Mouse (Mus musculus) neural tube, embryonic 10.5 days (tissue): ENCODE data around the gene Rnf10.

Source experiments
- DNase-seq: peaks from one replicate; pipeline ENCODE4 v3.0.0-alpha.2; 2017; ENCODE audit warnings: low spot score; ENCODE audit errors: extremely low spot score

Rnf10 gene

GRCm38 (mm10) chr5:115237803-115238728 lies 34.6 kb downstream of the Rnf10 start:
- DNase-seq: peak; percentile 89

- DNase-seq: peak; percentile 95
Measured at GRCm38 (mm10) chr5:115235786-115236263, 36.9 kb downstream of the Rnf10 start, which contains the start of gene Pop5. Gene Pop5 (plus strand): TSS chr5:115235836.

DNA sequence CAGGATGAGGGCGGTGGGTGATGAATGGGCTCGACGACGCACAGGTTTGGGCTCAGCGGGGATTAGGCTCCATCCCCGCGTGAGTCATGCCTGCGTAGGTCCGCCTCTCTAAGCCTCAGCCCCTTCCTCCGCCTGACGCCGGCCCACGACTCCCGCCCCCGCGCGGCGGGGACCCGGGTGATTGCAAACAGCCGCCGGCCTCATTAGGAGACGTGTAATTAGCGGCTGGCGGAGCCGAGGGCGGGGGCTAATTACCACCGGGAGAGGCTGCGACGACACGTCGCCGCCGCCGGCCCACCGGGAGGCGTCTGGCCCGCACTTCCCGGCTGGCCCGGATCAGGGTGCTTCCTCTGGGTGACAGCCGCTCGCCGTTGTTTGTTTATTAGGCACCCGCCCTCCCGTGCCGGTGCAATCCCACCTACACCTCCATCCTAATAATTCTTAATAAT lies 37.4 kb downstream of the Rnf10 start:
- DNase-seq: no peak

- no peak for DNase-seq
Measured at GRCm38 (mm10) chr5:115234519-115234918, 38.2 kb downstream of the Rnf10 start.

GRCm38 (mm10) chr5:115233031-115233780 lies 39.5 kb downstream of the Rnf10 start:
- DNase-seq: no peak

DNA sequence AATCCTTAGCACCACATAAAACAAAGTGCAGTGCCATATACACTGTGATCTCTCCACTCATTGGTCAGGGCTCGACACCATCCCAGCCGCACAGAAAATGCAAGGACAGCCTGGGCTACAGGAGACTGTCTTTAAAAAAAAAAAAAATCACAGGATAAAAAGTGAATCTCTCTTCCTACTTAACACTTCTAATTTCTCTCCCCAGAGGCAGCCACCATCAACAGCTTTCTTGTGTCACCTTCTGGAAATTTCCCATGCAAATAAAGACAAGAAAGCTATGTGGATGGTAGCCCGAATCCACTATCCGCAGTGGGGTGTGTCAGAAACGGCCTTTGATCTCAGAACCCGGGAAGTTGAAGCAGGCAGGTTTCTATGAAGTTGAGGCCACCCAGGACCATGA lies 40.2 kb downstream of the Rnf10 start:
- no peak for DNase-seq

DNA sequence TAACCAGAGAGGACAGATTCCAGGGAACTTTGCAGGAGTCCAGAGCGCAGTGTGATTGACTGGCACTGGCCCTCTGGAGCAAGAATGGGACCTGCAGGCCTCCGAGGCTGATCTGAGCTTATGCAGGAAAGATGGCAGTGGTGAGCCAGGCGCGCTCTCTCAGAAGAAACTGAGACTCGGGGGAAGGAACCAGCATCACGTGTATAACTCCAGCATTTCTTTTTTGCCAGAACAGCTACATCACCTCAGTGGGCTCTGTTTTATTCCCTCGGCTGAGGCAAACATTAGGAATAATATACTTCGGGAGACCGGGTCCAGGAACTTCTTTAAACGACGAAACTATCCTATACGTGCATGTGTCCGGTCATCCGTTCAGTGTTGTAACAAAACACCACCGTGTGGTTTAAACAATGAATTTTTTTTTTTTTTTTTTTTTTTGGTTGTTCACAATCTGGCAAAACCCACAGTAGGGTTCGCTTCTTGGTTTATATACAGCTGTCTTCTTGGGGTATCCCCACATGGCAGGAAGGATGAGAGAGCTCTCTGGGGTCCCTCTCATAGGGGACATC lies 41.1 kb downstream of the Rnf10 start:
- DNase-seq: no peak

DNA sequence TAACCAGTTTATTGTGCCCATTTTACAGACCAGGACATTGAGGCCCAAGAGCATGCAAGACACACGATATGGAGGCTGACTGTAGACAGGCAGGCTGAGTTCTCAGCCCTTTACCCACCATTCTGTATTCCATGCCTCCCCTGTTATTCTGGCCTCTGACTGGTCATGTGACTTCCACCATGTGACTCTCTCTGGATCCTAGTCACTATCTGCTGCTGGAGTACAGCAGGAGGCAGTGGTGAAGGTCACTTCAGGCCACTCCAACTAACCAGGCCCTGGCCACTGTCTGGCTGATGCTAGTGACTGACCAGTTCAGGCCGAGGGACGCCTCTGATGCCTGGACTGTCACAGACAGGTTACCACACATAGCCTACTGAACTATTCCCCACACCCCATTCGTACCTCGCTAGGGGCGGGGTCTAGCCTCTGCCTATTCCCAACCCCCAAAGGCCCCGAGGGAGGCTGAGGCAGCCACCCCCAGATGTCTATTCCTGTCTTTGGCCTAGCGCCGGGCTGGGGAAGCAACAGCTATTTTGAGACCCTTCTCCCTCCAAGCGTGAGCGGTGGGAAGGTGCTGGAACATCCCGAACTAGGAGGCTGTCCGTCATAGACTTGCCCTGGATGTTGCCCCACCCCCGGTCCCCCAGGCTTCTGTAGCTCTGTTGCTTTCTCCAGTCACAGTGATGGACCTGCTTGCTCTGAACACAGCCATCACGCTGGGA lies 41.7 kb downstream of the Rnf10 start:
- DNase-seq: no peak

DNA sequence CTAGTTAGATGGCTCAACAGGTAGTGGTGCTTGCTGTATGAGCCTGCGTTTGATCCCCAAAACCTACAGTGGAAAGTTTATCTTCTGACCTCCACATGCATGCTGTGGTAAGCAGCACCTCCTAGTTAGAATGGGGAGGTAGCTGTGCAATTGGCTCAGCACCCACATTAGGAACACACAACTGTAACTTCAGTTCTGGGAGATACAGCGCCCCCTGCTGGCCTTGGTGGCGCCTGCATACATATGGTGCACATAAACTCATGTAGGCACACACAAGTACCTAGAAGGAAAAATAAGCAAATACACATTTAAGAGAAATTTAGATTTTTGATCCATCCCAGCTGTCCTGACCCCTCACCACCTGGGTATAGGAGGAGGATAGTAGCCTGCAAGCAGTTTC lies 50.2 kb downstream of the Rnf10 start:
- no peak for DNase-seq

DNA sequence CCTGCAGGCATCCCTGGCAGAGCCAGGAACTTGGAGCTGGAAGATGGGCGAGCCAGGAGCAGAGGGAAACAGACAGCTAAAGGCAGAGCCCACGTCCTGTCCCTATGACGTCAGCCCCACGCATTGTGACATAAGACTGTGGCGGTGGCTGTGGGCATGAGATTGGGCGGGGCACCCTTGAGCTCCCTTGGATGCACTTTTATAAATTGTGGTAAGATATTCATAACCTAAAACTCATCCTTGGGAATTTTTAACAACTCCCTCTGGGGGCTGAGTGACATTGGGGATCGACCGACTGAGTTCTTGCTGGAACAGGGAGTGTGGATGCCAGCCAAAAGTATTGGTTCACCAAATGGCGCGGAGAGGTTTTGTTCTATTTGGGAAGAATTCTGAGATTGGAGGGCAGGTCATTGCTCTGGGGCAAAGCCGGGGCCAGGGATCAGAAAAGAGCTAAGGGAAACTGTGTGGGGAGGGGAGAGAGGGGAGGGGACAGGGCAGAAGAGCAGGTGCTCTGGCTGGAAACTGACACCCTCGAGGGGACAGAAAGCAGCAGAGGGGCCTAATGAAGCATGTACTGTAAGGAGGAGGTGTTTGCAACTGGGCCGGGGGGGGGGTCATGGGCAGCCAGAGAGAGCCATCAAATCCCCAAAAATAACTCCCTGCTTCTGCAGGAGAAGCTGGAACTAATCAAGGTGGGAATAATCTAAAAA lies 51.6 kb downstream of the Rnf10 start:
- DNase-seq: no peak

- no peak for DNase-seq
Measured at GRCm38 (mm10) chr5:115217998-115218397, 54.7 kb downstream of the Rnf10 start.

DNA sequence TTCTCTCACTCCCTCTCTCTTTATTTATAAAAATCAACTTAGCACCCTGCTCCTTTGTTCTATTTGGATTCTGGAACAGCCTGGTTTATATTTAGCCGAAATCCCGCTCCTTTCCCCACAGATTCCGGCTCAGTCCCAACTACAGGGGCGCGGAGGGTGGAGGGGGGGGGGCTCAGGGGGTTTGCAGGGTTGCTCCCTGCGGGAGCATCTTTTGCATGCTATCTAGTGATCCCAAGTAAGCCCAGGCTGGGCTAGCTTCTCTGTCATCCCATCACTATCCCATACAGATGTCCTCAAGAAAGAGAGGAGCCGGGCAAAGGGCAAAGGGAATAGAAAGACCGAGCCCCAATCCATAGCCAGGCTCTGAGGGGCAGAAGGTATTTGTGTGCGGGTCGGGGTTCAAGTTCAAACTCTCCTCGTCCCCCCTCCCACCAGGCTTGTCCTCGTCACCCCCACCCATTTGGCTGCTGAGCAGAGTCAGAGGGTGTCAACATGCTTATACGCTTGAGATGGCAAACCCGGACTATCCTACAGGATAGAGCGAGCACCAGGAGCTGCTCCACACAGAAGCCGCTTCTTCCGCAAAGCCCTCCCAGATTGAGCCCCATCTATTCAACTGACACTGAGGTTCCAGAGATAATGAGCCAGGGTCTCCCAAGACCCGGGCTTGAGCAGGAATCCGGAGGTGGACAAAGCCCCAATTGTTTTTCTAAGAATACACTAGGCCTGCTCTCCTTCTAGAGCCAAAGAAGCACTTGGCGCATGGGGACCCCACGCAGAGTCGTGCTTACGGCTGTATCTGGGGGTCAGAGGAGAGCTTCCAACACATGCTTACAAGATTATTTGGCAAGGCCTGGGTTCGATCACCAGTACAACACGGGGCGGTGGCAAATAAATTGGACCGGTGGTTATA lies 57.2 kb downstream of the Rnf10 start:
- peak; percentile 43 for DNase-seq

- peak; percentile 67 for DNase-seq
Measured at GRCm38 (mm10) chr5:115214864-115215263, 57.8 kb downstream of the Rnf10 start.

DNA sequence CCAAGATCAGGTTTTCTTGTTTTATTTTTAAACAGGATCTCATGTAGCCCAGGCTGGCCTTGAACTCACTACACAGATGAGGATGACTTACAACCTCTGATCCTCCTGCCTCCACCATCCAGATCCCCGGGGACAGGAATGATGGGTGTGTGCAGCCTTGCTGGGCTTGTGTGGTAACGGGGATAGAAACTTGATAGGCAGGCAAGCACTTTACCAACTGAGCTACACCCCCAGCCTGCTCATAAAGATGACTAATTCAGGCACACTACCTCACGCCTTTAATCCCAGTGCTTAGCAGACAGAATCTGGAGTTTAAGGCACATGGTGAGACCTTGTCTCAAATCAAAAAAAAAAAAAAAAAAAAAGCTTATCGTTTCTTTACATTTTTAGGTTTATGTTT lies 59.8 kb downstream of the Rnf10 start:
- no peak for DNase-seq

GRCm38 (mm10) chr5:115212451-115212850 lies 60.2 kb downstream of the Rnf10 start:
- no peak for DNase-seq

DNA sequence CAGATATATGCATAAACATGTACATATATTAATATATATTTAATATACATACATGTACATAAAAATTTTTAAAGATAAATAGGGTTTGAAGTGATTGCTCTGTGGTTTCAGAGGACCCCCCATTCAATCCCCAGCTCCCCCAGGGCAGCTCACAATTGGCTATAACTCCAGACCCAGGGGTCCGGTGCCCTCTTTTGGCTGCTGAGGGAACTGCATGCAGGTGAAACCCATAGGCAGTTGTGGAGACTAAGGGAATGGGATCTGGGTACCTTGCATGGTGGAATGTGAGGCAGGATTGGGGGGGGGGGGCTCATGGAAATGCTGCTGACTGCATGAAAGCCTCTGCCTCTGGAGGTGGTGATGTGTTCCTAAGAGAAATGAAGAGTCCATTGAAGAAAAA lies 62.3 kb downstream of the Rnf10 start:
- DNase-seq: peak; percentile 51

DNA sequence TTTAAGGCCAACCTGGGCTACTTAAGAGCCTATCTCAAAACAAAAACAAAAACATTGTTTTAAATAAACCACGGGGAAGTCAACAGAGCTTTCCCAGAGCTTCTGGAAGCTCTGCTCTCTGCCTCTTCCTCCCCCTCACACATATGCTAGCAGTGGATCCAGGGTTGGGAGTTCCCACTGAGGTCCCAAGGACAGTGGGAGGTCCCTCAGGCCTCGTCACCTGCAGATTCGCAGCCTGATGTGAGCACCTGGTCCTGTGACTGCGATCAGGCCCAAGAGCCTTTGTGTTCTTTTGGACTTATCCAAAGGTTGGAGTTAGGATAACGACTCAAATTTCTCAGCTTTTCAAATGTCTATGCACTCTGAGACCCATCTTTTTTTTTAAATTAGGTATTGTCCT lies 64.1 kb downstream of the Rnf10 start:
- no peak for DNase-seq

- DNase-seq: no peak
Measured at GRCm38 (mm10) chr5:115207892-115208291, 64.8 kb downstream of the Rnf10 start.

GRCm38 (mm10) chr5:115207244-115207643 lies 65.5 kb downstream of the Rnf10 start:
- no peak for DNase-seq
